Comparison of ENCODE assay signal across 28 mouse cellular contexts in genomic region chr5:132617241-132617640, GRCm38 (mm10).
A peak's percentile ranks its signal among the peaks of the same experiment; 100 is the strongest.
DNase-seq lines count a peak whose midpoint lies in the region; ATAC-seq and TF ChIP-seq lines count a peak whose summit lies in the region.
"Had no signal": no experiment of that assay in that cellular context is flagged by ENCODE, and none has a peak within 500 bp of the region (broad histone marks: within the 10 kb centered on the region; RNA-seq: fewer than 3 reads in every experiment).

No protein-coding gene starts in this region.

- H3K4me1 ChIP-seq in intestine, postnatal 0 days (replicated peaks; ENCODE audit: control insufficient read depth, insufficient read depth, low read length), result no peaks in the 10 kb centered on the region
- no peaks in the 10 kb centered on the region for H3K4me1 ChIP-seq in intestine, embryonic 16.5 days (ENCODE audit: control insufficient read depth, insufficient read depth, low read length)
- no peaks in the 10 kb centered on the region for H3K4me1 ChIP-seq in midbrain, embryonic 11.5 days (ENCODE audit: control insufficient read depth, insufficient read depth, low read length)
- peaks cover 6% of the 10 kb centered on the region for H3K4me1 ChIP-seq in midbrain, embryonic 10.5 days
- no peaks in the 10 kb centered on the region; a peak in 1 of 4 replicates for H3K4me1 ChIP-seq in ES-E14 (ENCODE audit: control insufficient read depth in 2 of 2, insufficient read depth in 2 of 2, low read length in 2 of 2, poor library complexity in 1 of 2)
- H3K4me1 ChIP-seq in stomach, postnatal 0 days (replicated peaks; ENCODE audit: control insufficient read depth, insufficient read depth), result no peaks in the 10 kb centered on the region
- no peaks in the 10 kb centered on the region for H3K4me1 ChIP-seq in thymus, adult 2 months (replicated peaks; ENCODE audit: control insufficient read depth, insufficient read depth, low read length)
- H3K4me1 ChIP-seq: kidney, embryonic 15.5 days; limb, embryonic 15.5 days; liver, embryonic 13.5 days; lung, embryonic 15.5 days; midbrain, embryonic 13.5 days; neural tube, embryonic 13.5 days had no signal

- TF ChIP-seq EP300 in stomach, postnatal 0 days (optimal IDR thresholded peaks at IDR 0.05), result no peak

- peak; percentile 65 for DNase-seq in midbrain, embryonic 11.5 days (ENCODE audit: low spot score, missing footprints)
- DNase-seq in midbrain, embryonic 10.5 days (ENCODE audit: low spot score), result no peak
- peak; percentile 40 for DNase-seq in ES-E14 (ENCODE audit: low read depth, low spot score)
- DNase-seq in stomach, postnatal 0 days (ENCODE audit: low spot score), result no peak
- no peak for DNase-seq in thymus, adult 2 months
- DNase-seq: adrenal gland, postnatal 10 days; B cell, adult 2 months; cerebellum, adult 11 months; cerebellum, adult 9-10 months; cerebellum, postnatal 36 days; heart, postnatal 36 days; kidney, adult 11 months; kidney, postnatal 36 days; layer of hippocampus, postnatal 36 days; liver, embryonic 13.5 days; right cerebral cortex, postnatal 14 days; thymus, adult 18-20 months; thymus, postnatal 36 days had no signal

- 64% methylated on average over 3 of the region's 3 CpGs for WGBS in intestine, postnatal 0 days
- WGBS in intestine, embryonic 16.5 days, result 68% methylated on average over 3 of the region's 3 CpGs
- 70% methylated on average over 3 of the region's 3 CpGs for WGBS in midbrain, embryonic 11.5 days
- WGBS in midbrain, embryonic 10.5 days, result 66% methylated on average over 3 of the region's 3 CpGs
- 64% methylated on average over 3 of the region's 3 CpGs for WGBS in stomach, postnatal 0 days
- WGBS in thymus, adult 2 months, result 73% methylated on average over 3 of the region's 3 CpGs

- H3K4me3 ChIP-seq in intestine, postnatal 0 days (ENCODE audit: low read depth, low read length), result no peak overlapping the region
- no peak overlapping the region for H3K4me3 ChIP-seq in intestine, embryonic 16.5 days (ENCODE audit: low read length)
- H3K4me3 ChIP-seq in midbrain, embryonic 11.5 days (ENCODE audit: low read depth, low read length), result no peak overlapping the region
- no peak overlapping the region for H3K4me3 ChIP-seq in midbrain, embryonic 10.5 days
- H3K4me3 ChIP-seq in ES-E14 (ENCODE audit: insufficient read depth in 1 of 2, low read depth in 1 of 2, low read length in 2 of 2, poor library complexity in 1 of 2, severe bottlenecking in 1 of 2), result no peak overlapping the region
- no peak overlapping the region for H3K4me3 ChIP-seq in stomach, postnatal 0 days (ENCODE audit: low read depth, low read length)
- H3K4me3 ChIP-seq in thymus, adult 2 months (ENCODE audit: control insufficient read depth, insufficient read depth, low read length), result no peak overlapping the region
- H3K4me3 ChIP-seq: forebrain, embryonic 13.5 days; hindbrain, embryonic 13.5 days; kidney, embryonic 15.5 days; limb, embryonic 10.5 days; limb, embryonic 15.5 days; liver, embryonic 13.5 days; lung, embryonic 15.5 days; midbrain, embryonic 13.5 days; neural tube, embryonic 13.5 days had no signal

- no peaks in the 10 kb centered on the region for H3K9me3 ChIP-seq in intestine, postnatal 0 days (ENCODE audit: control insufficient read depth)
- H3K9me3 ChIP-seq in intestine, embryonic 16.5 days (ENCODE audit: control insufficient read depth, low read length), result no peaks in the 10 kb centered on the region
- H3K9me3 ChIP-seq in midbrain, embryonic 11.5 days (ENCODE audit: control insufficient read depth, low read length), result no peaks in the 10 kb centered on the region
- H3K9me3 ChIP-seq in midbrain, embryonic 10.5 days (replicated peaks), result peaks cover 5% of the 10 kb centered on the region; the same call in 1 of the 2 replicates
- H3K9me3 ChIP-seq in ES-E14 (ENCODE audit: control insufficient read depth, insufficient read depth, low read depth, low read length), result no peaks in the 10 kb centered on the region
- no peaks in the 10 kb centered on the region for H3K9me3 ChIP-seq in stomach, postnatal 0 days (ENCODE audit: control insufficient read depth, low read length)
- H3K9me3 ChIP-seq: kidney, embryonic 15.5 days; limb, embryonic 10.5 days; limb, embryonic 15.5 days; liver, embryonic 13.5 days; lung, embryonic 15.5 days had no signal

- no peak overlapping the region for H3K9ac ChIP-seq in intestine, postnatal 0 days (ENCODE audit: low read depth, low read length)
- H3K9ac ChIP-seq in intestine, embryonic 16.5 days (ENCODE audit: low read depth, low read length), result no peak overlapping the region
- H3K9ac ChIP-seq in midbrain, embryonic 11.5 days (ENCODE audit: low read length), result no peak overlapping the region
- H3K9ac ChIP-seq in ES-E14 (ENCODE audit: insufficient read depth, low read depth, low read length, poor library complexity, severe bottlenecking), result no peak overlapping the region
- H3K9ac ChIP-seq in stomach, postnatal 0 days (ENCODE audit: low read length), result no peak overlapping the region
- H3K9ac ChIP-seq: forebrain, embryonic 13.5 days; hindbrain, embryonic 13.5 days; kidney, embryonic 15.5 days; limb, embryonic 15.5 days; liver, embryonic 13.5 days; lung, embryonic 15.5 days; midbrain, embryonic 13.5 days; neural tube, embryonic 13.5 days had no signal

- H3K4me2 ChIP-seq in intestine, postnatal 0 days (replicated peaks; ENCODE audit: low read depth), result no peak overlapping the region
- no peak overlapping the region for H3K4me2 ChIP-seq in intestine, embryonic 16.5 days (ENCODE audit: low read depth, low read length)
- H3K4me2 ChIP-seq in midbrain, embryonic 11.5 days, result no peak overlapping the region
- no peak overlapping the region for H3K4me2 ChIP-seq in stomach, postnatal 0 days (replicated peaks; ENCODE audit: low read depth)
- H3K4me2 ChIP-seq: forebrain, embryonic 13.5 days; hindbrain, embryonic 13.5 days; kidney, embryonic 15.5 days; limb, embryonic 15.5 days; liver, embryonic 13.5 days; lung, embryonic 15.5 days; midbrain, embryonic 13.5 days; neural tube, embryonic 13.5 days had no signal

- peak; percentile 34; the same call in 1 of the 2 replicates for TF ChIP-seq CTCF in intestine, postnatal 0 days (IDR thresholded peaks at IDR 0.05; ENCODE audit: low read depth)
- 0 out of 2 replicates have a peak, but pooled peaks have one; percentile 12 for TF ChIP-seq CTCF in stomach, postnatal 0 days (IDR thresholded peaks at IDR 0.05; ENCODE audit: low read depth)
- TF ChIP-seq CTCF in thymus, adult 2 months (IDR thresholded peaks at IDR 0.05; ENCODE audit: borderline replicate concordance, control insufficient read depth, extremely low read depth, insufficient read depth, low read length, poor library complexity), result no peak

- no peaks in the 10 kb centered on the region for H3K36me3 ChIP-seq in intestine, postnatal 0 days (ENCODE audit: control insufficient read depth, insufficient read depth)
- no peaks in the 10 kb centered on the region for H3K36me3 ChIP-seq in intestine, embryonic 16.5 days (ENCODE audit: control insufficient read depth, insufficient read depth, low read length)
- H3K36me3 ChIP-seq in midbrain, embryonic 11.5 days (ENCODE audit: control insufficient read depth, insufficient read depth, low read length), result no peaks in the 10 kb centered on the region
- H3K36me3 ChIP-seq in midbrain, embryonic 10.5 days, result no peaks in the 10 kb centered on the region
- no peaks in the 10 kb centered on the region for H3K36me3 ChIP-seq in ES-E14 (ENCODE audit: control insufficient read depth, insufficient read depth, low read length, poor library complexity, severe bottlenecking)
- H3K36me3 ChIP-seq in stomach, postnatal 0 days (ENCODE audit: control insufficient read depth, insufficient read depth, low read length), result no peaks in the 10 kb centered on the region
- no peaks in the 10 kb centered on the region for H3K36me3 ChIP-seq in thymus, adult 2 months (ENCODE audit: control insufficient read depth, insufficient read depth, low read length)
- H3K36me3 ChIP-seq: hindbrain, embryonic 13.5 days; kidney, embryonic 15.5 days; limb, embryonic 10.5 days; limb, embryonic 15.5 days; liver, embryonic 13.5 days; lung, embryonic 15.5 days; midbrain, embryonic 13.5 days; neural tube, embryonic 13.5 days had no signal

- no peak overlapping the region for H3K27ac ChIP-seq in intestine, postnatal 0 days (ENCODE audit: low read depth, low read length)
- H3K27ac ChIP-seq in intestine, embryonic 16.5 days (ENCODE audit: low read length), result no peak overlapping the region
- no peak overlapping the region for H3K27ac ChIP-seq in midbrain, embryonic 11.5 days (ENCODE audit: low read depth, low read length)
- no peak overlapping the region for H3K27ac ChIP-seq in midbrain, embryonic 10.5 days (replicated peaks)
- H3K27ac ChIP-seq in ES-E14 (ENCODE audit: insufficient read depth, low read depth, low read length, poor library complexity, severe bottlenecking), result no peak overlapping the region
- no peak overlapping the region for H3K27ac ChIP-seq in stomach, postnatal 0 days (replicated peaks)
- no peak overlapping the region for H3K27ac ChIP-seq in thymus, adult 2 months (ENCODE audit: control insufficient read depth, insufficient read depth, low read length)
- H3K27ac ChIP-seq: forebrain, embryonic 13.5 days; hindbrain, embryonic 13.5 days; kidney, embryonic 15.5 days; limb, embryonic 10.5 days; limb, embryonic 15.5 days; liver, embryonic 13.5 days; lung, embryonic 15.5 days; midbrain, embryonic 13.5 days; neural tube, embryonic 13.5 days had no signal

- H3K27me3 ChIP-seq in intestine, postnatal 0 days (replicated peaks; ENCODE audit: control insufficient read depth, insufficient read depth, low read length), result no peaks in the 10 kb centered on the region
- H3K27me3 ChIP-seq in intestine, embryonic 16.5 days (replicated peaks; ENCODE audit: control insufficient read depth, insufficient read depth, low read length), result no peaks in the 10 kb centered on the region
- H3K27me3 ChIP-seq in midbrain, embryonic 11.5 days (ENCODE audit: control insufficient read depth, insufficient read depth, low read length), result no peaks in the 10 kb centered on the region
- no peaks in the 10 kb centered on the region for H3K27me3 ChIP-seq in midbrain, embryonic 10.5 days (ENCODE audit: low read depth, poor library complexity, severe bottlenecking)
- H3K27me3 ChIP-seq in stomach, postnatal 0 days (ENCODE audit: control insufficient read depth, insufficient read depth, low read length), result no peaks in the 10 kb centered on the region
- H3K27me3 ChIP-seq in thymus, adult 2 months (ENCODE audit: control insufficient read depth, insufficient read depth, low read length), result no peaks in the 10 kb centered on the region
- H3K27me3 ChIP-seq: hindbrain, embryonic 13.5 days; kidney, embryonic 15.5 days; limb, embryonic 15.5 days; liver, embryonic 13.5 days; lung, embryonic 15.5 days; midbrain, embryonic 13.5 days; neural tube, embryonic 13.5 days had no signal

- in situ Hi-C loops in ES-E14 (cut with MboI; ENCODE audit: low sequenced_read_pairs in 2 of 2, unreplicated experiment in 2 of 2), result no loop called here

- no peak for ATAC-seq in intestine, postnatal 0 days
- ATAC-seq in intestine, embryonic 16.5 days, result no peak
- no peak for ATAC-seq in midbrain, embryonic 11.5 days (ENCODE audit: low FRiP score)
- no peak for ATAC-seq in stomach, postnatal 0 days (ENCODE audit: low FRiP score, low TSS enrichment)
- ATAC-seq: forebrain, embryonic 13.5 days; midbrain, embryonic 13.5 days had no signal

- no peak for TF ChIP-seq POLR2A in thymus, adult 2 months (IDR thresholded peaks at IDR 0.05; ENCODE audit: control insufficient read depth, extremely low read depth, insufficient read depth, low read length, poor library complexity)

TF ChIP-seq in ES-E14, 5 proteins besides CTCF, POLR2A, EP300 and RAD21 (continues in another document):
- no peak for TF ChIP-seq CHD2 (IDR thresholded peaks at IDR 0.05; ENCODE audit: low read depth, low read length)

Comparison
In these comparisons a context has a peak if more than half of its experiments do, and no peak if none do; other contexts are left out.
1. DNase-seq: peak in midbrain, embryonic 11.5 days (single experiment) and ES-E14 (single experiment); none in midbrain, embryonic 10.5 days (single experiment), stomach, postnatal 0 days (single experiment) and thymus, adult 2 months (single experiment).